In genomic region chr12:85296915-85297314, GRCm38 (mm10) we compare ENCODE assay signal across 35 mouse cellular contexts. TPM values are rescaled to one million over a fixed set of nuclear protein-coding genes. Genes with fewer than 3 reads are reported as not detected.
DNase-seq lines count a peak whose midpoint lies in the region; ATAC-seq and TF ChIP-seq lines count a peak whose summit lies in the region.
"Had no signal": no experiment of that assay in that cellular context is flagged by ENCODE, and none has a peak within 500 bp of the region (broad histone marks: within the 10 kb centered on the region; RNA-seq: fewer than 3 reads in every experiment).

No protein-coding gene starts in this region.

- H3K4me3 ChIP-seq in embryonic facial prominence, embryonic 12.5 days, result no peak overlapping the region
- H3K4me3 ChIP-seq in embryonic facial prominence, embryonic 10.5 days, result no peak overlapping the region
- H3K4me3 ChIP-seq in kidney, embryonic 16.5 days (ENCODE audit: low read length), result no peak overlapping the region
- no peak overlapping the region for H3K4me3 ChIP-seq in embryonic facial prominence, embryonic 13.5 days
- H3K4me3 ChIP-seq in limb, embryonic 14.5 days (replicated peaks; ENCODE audit: low read length), result no peak overlapping the region
- H3K4me3 ChIP-seq: heart, adult 2 months; heart, embryonic 12.5 days; layer of hippocampus, adult 2 months; liver, embryonic 12.5 days; midbrain, embryonic 15.5 days; neural tube, embryonic 15.5 days; stomach, embryonic 15.5 days had no signal

- WGBS in embryonic facial prominence, embryonic 12.5 days, result 70% methylated on average over 5 of the region's 5 CpGs
- WGBS in embryonic facial prominence, embryonic 10.5 days, result 83% methylated on average over 5 of the region's 5 CpGs
- WGBS in kidney, embryonic 16.5 days, result 66% methylated on average over 5 of the region's 5 CpGs
- WGBS in embryonic facial prominence, embryonic 13.5 days, result 63% methylated on average over 5 of the region's 5 CpGs
- WGBS in limb, embryonic 14.5 days, result 50% methylated on average over 5 of the region's 5 CpGs

- H3K27me3 ChIP-seq in embryonic facial prominence, embryonic 12.5 days, result no peaks in the 10 kb centered on the region
- no peaks in the 10 kb centered on the region for H3K27me3 ChIP-seq in embryonic facial prominence, embryonic 10.5 days (replicated peaks; ENCODE audit: low read depth, poor library complexity, severe bottlenecking)
- H3K27me3 ChIP-seq in kidney, embryonic 16.5 days (ENCODE audit: insufficient read depth, low read length), result no peaks in the 10 kb centered on the region
- H3K27me3 ChIP-seq in embryonic facial prominence, embryonic 13.5 days, result no peaks in the 10 kb centered on the region
- H3K27me3 ChIP-seq in limb, embryonic 14.5 days (ENCODE audit: control insufficient read depth, insufficient read depth, low read length), result no peaks in the 10 kb centered on the region
- H3K27me3 ChIP-seq: CH12.LX; heart, embryonic 12.5 days; midbrain, embryonic 15.5 days; neural tube, embryonic 15.5 days; Patski; stomach, embryonic 15.5 days had no signal

- peaks cover 23% of the 10 kb centered on the region for H3K36me3 ChIP-seq in embryonic facial prominence, embryonic 12.5 days
- H3K36me3 ChIP-seq in embryonic facial prominence, embryonic 10.5 days (replicated peaks), result peaks cover 42% of the 10 kb centered on the region
- H3K36me3 ChIP-seq in kidney, embryonic 16.5 days (ENCODE audit: insufficient read depth, low read length), result peaks cover 22% of the 10 kb centered on the region
- H3K36me3 ChIP-seq in embryonic facial prominence, embryonic 13.5 days, result peaks cover 30% of the 10 kb centered on the region
- peaks cover 24% of the 10 kb centered on the region for H3K36me3 ChIP-seq in limb, embryonic 14.5 days (ENCODE audit: control insufficient read depth, insufficient read depth, low read length)

- TF ChIP-seq POLR2A in limb, embryonic 14.5 days (IDR thresholded peaks at IDR 0.05; ENCODE audit: borderline replicate concordance, extremely low read depth, insufficient read depth, insufficient read length), result no peak

- H3K4me1 ChIP-seq in embryonic facial prominence, embryonic 12.5 days, result 0 out of 2 replicates have a peak, but pooled peaks cover 13% of the 10 kb centered on the region
- H3K4me1 ChIP-seq in embryonic facial prominence, embryonic 10.5 days, result peaks cover 11% of the 10 kb centered on the region
- H3K4me1 ChIP-seq in kidney, embryonic 16.5 days (ENCODE audit: insufficient read depth, low read length), result peaks cover 29% of the 10 kb centered on the region
- peaks cover 14% of the 10 kb centered on the region; the same call in 1 of the 2 replicates for H3K4me1 ChIP-seq in embryonic facial prominence, embryonic 13.5 days
- H3K4me1 ChIP-seq in limb, embryonic 14.5 days (ENCODE audit: control insufficient read depth, insufficient read depth, low read length), result peaks cover 27% of the 10 kb centered on the region
- H3K4me1 ChIP-seq: liver, embryonic 12.5 days; midbrain, embryonic 15.5 days had no signal

- peaks cover 8% of the 10 kb centered on the region; the same call in 1 of the 2 replicates for H3K9me3 ChIP-seq in embryonic facial prominence, embryonic 12.5 days
- peaks cover 9% of the 10 kb centered on the region; the same call in 1 of the 2 replicates for H3K9me3 ChIP-seq in embryonic facial prominence, embryonic 10.5 days
- peaks cover 15% of the 10 kb centered on the region for H3K9me3 ChIP-seq in kidney, embryonic 16.5 days (ENCODE audit: low read length)
- H3K9me3 ChIP-seq in embryonic facial prominence, embryonic 13.5 days, result peaks cover 11% of the 10 kb centered on the region
- peaks cover 9% of the 10 kb centered on the region for H3K9me3 ChIP-seq in limb, embryonic 14.5 days (ENCODE audit: control insufficient read depth, low read length)
- H3K9me3 ChIP-seq: midbrain, embryonic 15.5 days; neural tube, embryonic 15.5 days; stomach, embryonic 15.5 days had no signal

- peak overlapping the region; percentile 20; the same call in 1 of the 2 replicates for H3K27ac ChIP-seq in embryonic facial prominence, embryonic 12.5 days
- no peak overlapping the region for H3K27ac ChIP-seq in embryonic facial prominence, embryonic 10.5 days (replicated peaks)
- H3K27ac ChIP-seq in kidney, embryonic 16.5 days (ENCODE audit: low read length), result no peak overlapping the region
- peak overlapping the region; percentile 39 for H3K27ac ChIP-seq in embryonic facial prominence, embryonic 13.5 days
- no peak overlapping the region for H3K27ac ChIP-seq in limb, embryonic 14.5 days (replicated peaks; ENCODE audit: low read depth, low read length)
- H3K27ac ChIP-seq: heart, adult 2 months; hindbrain, embryonic 14.5 days; layer of hippocampus, adult 2 months; liver, embryonic 12.5 days; macrophage; midbrain, embryonic 15.5 days; neural tube, embryonic 15.5 days; stomach, embryonic 15.5 days had no signal

- ATAC-seq in embryonic facial prominence, embryonic 12.5 days (ENCODE audit: insufficient number of reproducible peaks, insufficient read depth, low FRiP score, low TSS enrichment), result no peak
- ATAC-seq in kidney, embryonic 16.5 days (ENCODE audit: low FRiP score, low TSS enrichment), result 0 out of 2 replicates have a peak, but pooled peaks have one; percentile 36
- ATAC-seq in embryonic facial prominence, embryonic 13.5 days (ENCODE audit: insufficient number of reproducible peaks, insufficient read depth, low FRiP score, low TSS enrichment, low read depth), result no peak
- ATAC-seq in limb, embryonic 14.5 days (ENCODE audit: low FRiP score, low read depth), result peak; percentile 27; the same call in 1 of the 2 replicates
- ATAC-seq: forebrain, embryonic 14.5 days; liver, embryonic 12.5 days; liver, postnatal 0 days; lung, postnatal 0 days; midbrain, embryonic 15.5 days; Patski had no signal

- H3K9ac ChIP-seq in embryonic facial prominence, embryonic 12.5 days, result no peak overlapping the region
- no peak overlapping the region for H3K9ac ChIP-seq in kidney, embryonic 16.5 days (replicated peaks; ENCODE audit: low read length)
- no peak overlapping the region for H3K9ac ChIP-seq in embryonic facial prominence, embryonic 13.5 days
- no peak overlapping the region for H3K9ac ChIP-seq in limb, embryonic 14.5 days (ENCODE audit: low read depth, low read length, severe bottlenecking)
- H3K9ac ChIP-seq: heart, embryonic 12.5 days; hindbrain, embryonic 14.5 days; liver, embryonic 12.5 days; liver, postnatal 0 days; midbrain, embryonic 15.5 days; neural tube, embryonic 15.5 days; stomach, embryonic 15.5 days had no signal

- DNase-seq in embryonic facial prominence, embryonic 10.5 days (ENCODE audit: low spot score), result no peak
- DNase-seq in kidney, adult 18-20 months, result no peak
- no peak for DNase-seq in limb, embryonic 14.5 days (ENCODE audit: low spot score)
- DNase-seq in layer of hippocampus, adult 18-20 months (ENCODE audit: low spot score in 2 of 2), result no peak
- no peak for DNase-seq in retina, embryonic 14.5 days (ENCODE audit: low spot score)
- DNase-seq: adrenal gland, postnatal 14 days; cerebellum, adult 11 months; cerebellum, adult 9-10 months; cerebellum, postnatal 36 days; embryo, embryonic 11 days; gastrocnemius, postnatal 36 days; heart, adult 2 months; kidney, adult 11 months; kidney, postnatal 14 days; layer of hippocampus, postnatal 36 days; liver, postnatal 0 days; right cerebral cortex, postnatal 25 days; thymus, adult 2 months; thymus, postnatal 36 days had no signal

- no peak overlapping the region for H3K4me2 ChIP-seq in embryonic facial prominence, embryonic 12.5 days (replicated peaks)
- no peak overlapping the region for H3K4me2 ChIP-seq in kidney, embryonic 16.5 days (replicated peaks; ENCODE audit: low read depth, low read length)
- H3K4me2 ChIP-seq in embryonic facial prominence, embryonic 13.5 days, result no peak overlapping the region
- no peak overlapping the region for H3K4me2 ChIP-seq in limb, embryonic 14.5 days (replicated peaks; ENCODE audit: low read depth, low read length, severe bottlenecking)
- H3K4me2 ChIP-seq: heart, embryonic 12.5 days; hindbrain, embryonic 14.5 days; liver, embryonic 12.5 days; midbrain, embryonic 15.5 days; neural tube, embryonic 15.5 days; stomach, embryonic 15.5 days had no signal

RNA-seq across cellular contexts. Expression of gene Zc2hc1c, which starts 8.5 kb away (rescaled TPM):
- polyA plus RNA-seq in embryonic facial prominence, embryonic 12.5 days (2016; fragmentation: Nextera tagmentation; extraction: Ambion mirVana), result 0.78 and 1.1 TPM in 2 replicates
- 0.90 and 0.92 TPM in 2 replicates for polyA plus RNA-seq in embryonic facial prominence, embryonic 10.5 days (2016; fragmentation: Nextera tagmentation; extraction: Ambion mirVana)
- polyA plus RNA-seq in kidney, embryonic 16.5 days (2015; fragmentation: Nextera tagmentation; extraction: Ambion mirVana), result 4.1 and 4.4 TPM in 2 replicates
- polyA plus RNA-seq in embryonic facial prominence, embryonic 13.5 days (2015; fragmentation: Nextera tagmentation; extraction: Ambion mirVana), result 0.70 and 0.87 TPM in 2 replicates
- polyA plus RNA-seq in limb, embryonic 14.5 days (2012; rRNA removed), result 0.65 and 0.75 TPM in 2 replicates
- polyA plus RNA-seq in limb, embryonic 14.5 days (2014; fragmentation: Nextera tagmentation; extraction: Ambion mirVana), result 1.5 and 1.6 TPM in 2 replicates
- total RNA-seq in layer of hippocampus, adult 18-20 months (2021), result 1 to 10 TPM; 1.1 to 1.4 TPM
- total RNA-seq: megakaryocyte-erythroid progenitor cell, adult 5-6 weeks had no signal
- polyA plus RNA-seq: macrophage had no signal

RNA-seq across cellular contexts. Expression of gene Acyp1, which starts 8.7 kb away (rescaled TPM):
- polyA plus RNA-seq in embryonic facial prominence, embryonic 12.5 days (2016; fragmentation: Nextera tagmentation; extraction: Ambion mirVana), result 43.8 and 45.1 TPM in 2 replicates
- polyA plus RNA-seq in embryonic facial prominence, embryonic 10.5 days (2016; fragmentation: Nextera tagmentation; extraction: Ambion mirVana), result 47.3 and 50.6 TPM in 2 replicates
- 57.4 and 57.5 TPM in 2 replicates for polyA plus RNA-seq in kidney, embryonic 16.5 days (2015; fragmentation: Nextera tagmentation; extraction: Ambion mirVana)
- polyA plus RNA-seq in embryonic facial prominence, embryonic 13.5 days (2015; fragmentation: Nextera tagmentation; extraction: Ambion mirVana), result 43.2 and 45.4 TPM in 2 replicates
- polyA plus RNA-seq in limb, embryonic 14.5 days (2012; rRNA removed), result 20.2 and 32.3 TPM in 2 replicates
- polyA plus RNA-seq in limb, embryonic 14.5 days (2014; fragmentation: Nextera tagmentation; extraction: Ambion mirVana), result 40.6 and 45.3 TPM in 2 replicates
- 10 to 100 TPM; 34.4 to 36.0 TPM for total RNA-seq in layer of hippocampus, adult 18-20 months (2021)

RNA-seq across cellular contexts. Expression of gene Mlh3, which starts 26.5 kb away (rescaled TPM):
- 10.1 and 11.0 TPM in 2 replicates for polyA plus RNA-seq in embryonic facial prominence, embryonic 12.5 days (2016; fragmentation: Nextera tagmentation; extraction: Ambion mirVana)
- 7.6 and 8.2 TPM in 2 replicates for polyA plus RNA-seq in embryonic facial prominence, embryonic 10.5 days (2016; fragmentation: Nextera tagmentation; extraction: Ambion mirVana)
- polyA plus RNA-seq in kidney, embryonic 16.5 days (2015; fragmentation: Nextera tagmentation; extraction: Ambion mirVana), result 9.7 and 10.9 TPM in 2 replicates
- 9.2 and 9.8 TPM in 2 replicates for polyA plus RNA-seq in embryonic facial prominence, embryonic 13.5 days (2015; fragmentation: Nextera tagmentation; extraction: Ambion mirVana)
- polyA plus RNA-seq in limb, embryonic 14.5 days (2012; rRNA removed), result 11.3 and 12.3 TPM in 2 replicates
- polyA plus RNA-seq in limb, embryonic 14.5 days (2014; fragmentation: Nextera tagmentation; extraction: Ambion mirVana), result 8.6 and 9.3 TPM in 2 replicates
- 10 to 100 TPM; 18.4 to 20.5 TPM for total RNA-seq in layer of hippocampus, adult 18-20 months (2021)

RNA-seq across cellular contexts. Expression of gene Nek9, which starts 42.2 kb away (rescaled TPM):
- 31.2 and 33.1 TPM in 2 replicates for polyA plus RNA-seq in embryonic facial prominence, embryonic 12.5 days (2016; fragmentation: Nextera tagmentation; extraction: Ambion mirVana)
- polyA plus RNA-seq in embryonic facial prominence, embryonic 10.5 days (2016; fragmentation: Nextera tagmentation; extraction: Ambion mirVana), result 24.5 and 26.6 TPM in 2 replicates
- 20.7 and 23.9 TPM in 2 replicates for polyA plus RNA-seq in kidney, embryonic 16.5 days (2015; fragmentation: Nextera tagmentation; extraction: Ambion mirVana)
- polyA plus RNA-seq in embryonic facial prominence, embryonic 13.5 days (2015; fragmentation: Nextera tagmentation; extraction: Ambion mirVana), result 26.4 and 28.7 TPM in 2 replicates
- 47.4 and 49.0 TPM in 2 replicates for polyA plus RNA-seq in limb, embryonic 14.5 days (2012; rRNA removed)
- polyA plus RNA-seq in limb, embryonic 14.5 days (2014; fragmentation: Nextera tagmentation; extraction: Ambion mirVana), result 22.0 and 22.2 TPM in 2 replicates
- total RNA-seq in layer of hippocampus, adult 18-20 months (2021), result 10 to 100 TPM; 34.1 to 35.2 TPM

Comparison
In these comparisons a context has a peak if more than half of its experiments do, and no peak if none do; other contexts are left out.
1. H3K27ac ChIP-seq: peak in embryonic facial prominence, embryonic 12.5 days (single experiment) and embryonic facial prominence, embryonic 13.5 days (single experiment); none in embryonic facial prominence, embryonic 10.5 days (single experiment), kidney, embryonic 16.5 days (single experiment) and limb, embryonic 14.5 days (single experiment).
2. ATAC-seq: peak in kidney, embryonic 16.5 days (single experiment) and limb, embryonic 14.5 days (single experiment); none in embryonic facial prominence, embryonic 12.5 days (single experiment) and embryonic facial prominence, embryonic 13.5 days (single experiment).